Mouse (Mus musculus) megakaryocyte, embryonic 14.5 days (primary cell): ENCODE results near the gene Olfr484. TPM values are rescaled to one million over a fixed set of nuclear protein-coding genes. Genes with fewer than 3 reads are reported as not detected.
"Not testable (repeated sequence)": the region's sequence is repeated elsewhere in the genome, so short reads cannot be mapped to it uniquely, and the experiment has no call there.

Source experiments
- H3K27me3 ChIP-seq: replicated peaks from 2 replicates; pipeline ENCODE3; 2012; ENCODE audit warnings: inconsistent platforms
- H3K36me3 ChIP-seq: replicated peaks from 2 replicates; pipeline ENCODE3; 2012; ENCODE audit warnings: low read length, inconsistent platforms, mixed read lengths
- H3K4me1 ChIP-seq: 2 replicates; pipeline ENCODE4 v1.6.1; 2012; ENCODE audit warnings: inconsistent platforms
- H3K4me3 ChIP-seq: replicated peaks from 2 replicates; pipeline ENCODE3; 2012; ENCODE audit warnings: moderate library complexity, mild to moderate bottlenecking, inconsistent platforms
- H3K9me3 ChIP-seq: 2 replicates; pipeline ENCODE4 v1.6.1; 2012; ENCODE audit warnings: inconsistent platforms
- FLI1 ChIP-seq: IDR thresholded peaks from 2 replicates; pipeline ENCODE4 v1.6.1; 2012; ENCODE audit warnings: low read length, inconsistent platforms, mixed read lengths
- GATA1 ChIP-seq: IDR thresholded peaks from 3 replicates; pipeline ENCODE4 v1.6.1; 2012; ENCODE audit warnings: mixed read lengths, low read length, inconsistent platforms, borderline replicate concordance
- polyA plus RNA-seq: library from polyadenylated mRNA; stranded (reverse); fragments of >175 nt; gene quantifications from 2 replicates; pipeline ENCODE4 v1.2.3, GENCODE M21; 2012; ENCODE audit warnings: low replicate concordance; ENCODE audit not compliant: insufficient read depth

Olfr484 gene
- not detected in 2 replicates for polyA plus RNA-seq

DNA sequence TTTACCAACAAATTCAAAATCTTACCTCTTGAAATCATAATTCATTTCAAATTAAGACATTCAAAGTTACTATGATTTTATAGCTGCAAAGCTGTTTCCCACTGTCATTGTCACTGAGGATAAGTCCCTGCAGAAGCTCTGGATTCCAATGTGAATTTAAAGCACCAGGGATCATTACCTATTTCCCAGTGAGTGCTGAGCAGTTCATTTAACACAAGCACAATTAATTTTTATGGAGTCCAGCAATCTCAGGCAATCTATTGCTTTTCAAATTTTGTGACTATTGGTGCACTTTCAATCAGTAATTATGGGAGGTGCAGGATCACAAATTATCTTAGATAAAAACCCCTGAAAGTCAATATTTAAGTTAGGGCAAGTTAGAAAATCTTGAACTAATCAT is at the start of gene Olfr484:
Olfr484 (minus strand) TSS at position 101 of the 400 bp plus-strand sequence.
- Histone ChIP-seq H3K4me1 (no peaks in the 10 kb centered on the region), H3K36me3 (no peaks in the 10 kb centered on the region), H3K4me3 (no peak within 1 kb of the TSS), H3K27me3 (no peaks in the 10 kb centered on the region), H3K9me3 (no peaks in the 10 kb centered on the region)
- TF ChIP-seq GATA1 (no peak), FLI1 (no peak)

DNA sequence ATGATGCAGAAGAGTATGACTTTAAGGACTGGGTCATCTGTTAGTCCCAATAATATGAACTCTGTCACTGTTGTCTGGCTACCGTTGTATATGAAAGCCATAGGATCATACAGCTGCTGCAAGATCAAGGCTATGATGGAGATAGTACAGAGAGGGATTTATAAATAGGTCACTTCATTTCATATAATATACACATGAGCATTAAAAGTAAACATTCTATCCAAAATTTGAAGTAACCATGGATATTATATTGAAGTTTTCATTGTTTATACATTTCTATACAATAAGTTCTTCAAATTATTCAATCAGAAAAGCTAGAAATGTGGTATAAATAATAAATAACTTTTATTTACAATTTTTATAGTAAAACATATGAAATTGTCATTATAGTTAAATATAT is 45.4 kb upstream of the Olfr484 start, which contains the start of gene Olfr486:
Olfr486 (minus strand) TSS at position 101 of the 400 bp plus-strand sequence.
- H3K9me3 ChIP-seq, H3K4me3 ChIP-seq, H3K27me3 ChIP-seq, H3K4me1 ChIP-seq, H3K36me3 ChIP-seq: not testable (repeated sequence)

DNA sequence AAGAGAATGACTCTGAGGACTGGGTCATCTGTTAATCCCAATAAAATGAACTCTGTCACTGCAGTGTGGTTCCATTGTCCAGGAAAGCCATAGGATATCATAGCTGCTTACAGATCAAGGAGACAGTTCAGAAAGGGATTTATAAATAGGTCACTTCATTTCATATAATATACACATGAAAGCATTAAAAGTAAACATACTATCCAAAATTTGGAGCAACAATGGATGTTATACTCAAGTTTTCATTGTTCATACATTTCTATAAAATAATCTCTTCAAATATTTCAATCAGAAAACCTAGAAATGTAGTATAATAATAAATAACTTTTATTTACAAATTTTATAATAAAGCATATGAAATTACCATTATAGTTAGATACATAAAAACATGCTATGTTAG is 32.5 kb upstream of the Olfr484 start, which contains the start of gene Olfr485:
Olfr485 (minus strand) TSS at position 101 of the 400 bp plus-strand sequence.
- no peak for TF ChIP-seq GATA1
- TF ChIP-seq FLI1 = no peak
- no peak within 1 kb of the TSS for H3K4me3 ChIP-seq
- no peaks in the 10 kb centered on the region for H3K4me1 ChIP-seq
- H3K9me3 ChIP-seq = no peaks in the 10 kb centered on the region
- H3K27me3 ChIP-seq = no peaks in the 10 kb centered on the region
- no peaks in the 10 kb centered on the region for H3K36me3 ChIP-seq

DNA sequence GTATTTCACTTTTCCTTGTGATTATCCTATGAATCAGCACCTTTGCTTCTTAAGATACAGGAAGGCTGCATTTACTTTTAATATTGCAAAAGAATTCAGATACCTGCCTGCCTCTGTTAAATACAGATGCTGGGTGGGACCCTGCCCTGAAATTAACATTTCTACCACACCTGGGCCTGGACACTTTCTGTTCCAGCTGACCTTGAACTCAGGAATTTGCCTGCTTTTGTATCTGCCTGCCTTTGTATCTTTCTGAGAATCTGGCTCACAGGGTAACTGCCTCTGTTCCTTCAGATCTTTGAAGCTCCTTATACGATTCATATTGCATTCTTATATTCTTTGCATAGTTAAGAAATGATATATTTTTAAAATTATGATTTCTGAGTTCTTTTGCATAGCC is 5.8 kb downstream of the Olfr484 start:
- Histone ChIP-seq H3K4me3 (no peak overlapping the region), H3K27me3 (no peaks in the 10 kb centered on the region), H3K36me3 (no peaks in the 10 kb centered on the region), H3K4me1 (no peaks in the 10 kb centered on the region), H3K9me3 (no peaks in the 10 kb centered on the region; the same call in 1 of the 2 replicates)
- TF ChIP-seq GATA1 (no peak), FLI1 (no peak)

DNA sequence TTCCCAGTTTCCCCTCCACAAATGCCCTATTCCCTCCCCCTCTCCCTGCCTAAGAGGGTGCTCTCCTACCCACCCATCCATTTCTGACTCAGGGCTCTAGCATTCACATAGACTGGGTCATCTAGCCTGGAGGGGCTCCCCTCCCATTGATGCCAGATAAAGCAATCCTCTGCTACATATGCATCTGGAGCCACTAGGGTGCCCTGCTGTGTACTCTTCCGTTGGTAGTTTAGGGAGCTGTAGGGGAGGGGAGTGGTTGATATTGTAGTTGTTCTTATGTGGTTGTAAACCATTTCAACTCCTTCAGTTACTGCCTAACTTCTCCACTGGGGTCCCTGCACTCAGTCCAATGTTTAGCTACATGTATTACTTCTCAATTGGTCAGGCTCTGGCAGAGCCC is 6.6 kb downstream of the Olfr484 start:
- no peaks in the 10 kb centered on the region for H3K36me3 ChIP-seq
- H3K4me1 ChIP-seq = no peaks in the 10 kb centered on the region
- no peaks in the 10 kb centered on the region for H3K27me3 ChIP-seq
- no peak for TF ChIP-seq GATA1
- no peak for TF ChIP-seq FLI1
- no peaks in the 10 kb centered on the region; the same call in 1 of the 2 replicates for H3K9me3 ChIP-seq
- H3K4me3 ChIP-seq = no peak overlapping the region

DNA sequence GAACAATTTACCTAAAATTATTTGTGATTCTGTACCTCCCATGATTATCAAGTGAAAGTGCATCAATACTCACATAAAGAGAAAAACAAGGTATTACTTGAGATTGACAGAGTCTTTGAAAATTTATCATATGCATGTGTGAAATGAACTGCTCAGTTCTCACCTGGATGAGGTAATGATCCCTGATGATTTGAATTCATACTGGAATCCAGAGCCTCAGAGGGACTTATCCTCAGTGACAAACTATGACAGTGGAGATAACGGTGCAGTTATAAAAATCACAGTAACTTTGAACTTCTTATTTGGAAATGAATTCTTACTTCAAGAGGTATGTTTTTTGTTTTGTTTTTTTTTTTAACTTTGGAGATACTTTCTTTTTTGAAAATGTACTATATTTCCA is 26.7 kb downstream of the Olfr484 start, which contains the start of gene Olfr483:
Olfr483 (plus strand) TSS at position 301 of the 400 bp plus-strand sequence.
- Histone ChIP-seq H3K36me3 (no peaks in the 10 kb centered on the region), H3K9me3 (no peaks in the 10 kb centered on the region), H3K4me3 (no peak within 1 kb of the TSS), H3K4me1 (no peaks in the 10 kb centered on the region), H3K27me3 (no peaks in the 10 kb centered on the region)
- TF ChIP-seq FLI1 (no peak), GATA1 (no peak)

DNA sequence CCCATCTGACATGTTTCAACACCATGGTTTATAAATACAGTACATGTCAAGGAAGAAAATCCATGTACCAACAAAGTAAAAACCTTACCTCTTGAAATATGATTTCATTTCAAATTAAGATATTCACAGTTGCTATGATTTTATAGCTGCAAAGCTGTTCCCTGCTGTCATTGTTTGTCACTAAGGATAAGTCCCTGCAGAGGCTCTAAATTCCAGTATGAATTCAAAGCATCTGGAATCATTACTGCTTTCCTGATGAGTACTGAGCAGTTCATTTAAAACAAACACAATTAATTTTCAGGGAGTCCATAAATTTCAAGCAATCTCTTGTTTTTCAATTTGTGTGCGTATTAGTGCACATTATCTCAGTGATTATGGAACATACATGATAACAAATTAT is 29.8 kb downstream of the Olfr484 start, which contains the start of gene Olfr482:
Olfr482 (minus strand) TSS at position 101 of the 400 bp plus-strand sequence.
- no peak within 1 kb of the TSS for H3K4me3 ChIP-seq
- no peak for TF ChIP-seq GATA1
- no peak for TF ChIP-seq FLI1

DNA sequence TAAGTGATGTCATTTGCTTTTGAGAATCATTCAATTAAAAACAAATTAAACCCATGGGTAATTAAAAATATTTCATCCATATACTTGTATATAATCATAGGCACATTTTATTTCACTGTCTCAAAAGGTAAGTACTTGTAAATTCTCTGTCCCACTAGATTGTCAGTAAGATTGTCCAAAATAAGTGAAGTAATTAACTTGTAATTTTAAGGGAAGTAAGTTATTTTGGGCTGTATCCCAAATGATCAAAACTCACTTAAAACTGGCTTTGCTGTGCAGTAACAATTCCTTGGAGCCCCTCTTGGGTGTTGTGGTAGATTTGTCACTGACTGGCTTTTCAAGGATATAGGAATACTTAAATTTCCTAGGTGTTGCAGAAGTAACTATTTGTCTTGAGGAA is 47.7 kb downstream of the Olfr484 start, which contains the start of gene Olfr481:
Olfr481 (plus strand) TSS at position 301 of the 400 bp plus-strand sequence.
- Histone ChIP-seq H3K4me3 (no peak within 1 kb of the TSS), H3K36me3 (no peaks in the 10 kb centered on the region), H3K4me1 (no peaks in the 10 kb centered on the region), H3K27me3 (no peaks in the 10 kb centered on the region), H3K9me3 (peaks cover 7% of the 10 kb centered on the region; the same call in 1 of the 2 replicates)
- TF ChIP-seq GATA1 = no peak
- no peak for TF ChIP-seq FLI1

More for the DNA sequence above, 29.8 kb downstream of the Olfr484 start, which contains the start of gene Olfr482:
- no peaks in the 10 kb centered on the region for H3K36me3 ChIP-seq
- no peaks in the 10 kb centered on the region for H3K27me3 ChIP-seq
- no peaks in the 10 kb centered on the region for H3K9me3 ChIP-seq
- H3K4me1 ChIP-seq = no peaks in the 10 kb centered on the region

Other genes starting within 250 kb of the Olfr484 start
- gene Olfr472, start 229.5 kb downstream of the Olfr484 start, polyA plus RNA-seq = not detected in 2 replicates
- gene Olfr473, start 197.0 kb downstream of the Olfr484 start, polyA plus RNA-seq = 2.0 TPM in 1 of 2 replicates, not detected in the other
- gene Olfr474, start 172.8 kb downstream of the Olfr484 start, polyA plus RNA-seq = not detected in 2 replicates
- gene Olfr476, start 162.6 kb downstream of the Olfr484 start, polyA plus RNA-seq = not detected in 2 replicates
- gene Olfr477, start 140.8 kb downstream of the Olfr484 start, polyA plus RNA-seq = not detected in 2 replicates
- gene Olfr478, start 93.5 kb downstream of the Olfr484 start, polyA plus RNA-seq = not detected in 2 replicates
- gene Olfr479, start 76.8 kb downstream of the Olfr484 start, polyA plus RNA-seq = not detected in 2 replicates
- gene Olfr480, start 60.1 kb downstream of the Olfr484 start, polyA plus RNA-seq = not detected in 2 replicates
- gene Olfr481, start 47.6 kb downstream of the Olfr484 start, polyA plus RNA-seq = 0.02 TPM in 1 of 2 replicates, not detected in the other
- not detected in 2 replicates for gene Olfr482, start 29.9 kb downstream of the Olfr484 start, polyA plus RNA-seq
- not detected in 2 replicates for gene Olfr483, start 26.6 kb downstream of the Olfr484 start, polyA plus RNA-seq
- gene Olfr485, start 32.4 kb upstream of the Olfr484 start, polyA plus RNA-seq = not detected in 2 replicates
- not detected in 2 replicates for gene Olfr486, start 45.3 kb upstream of the Olfr484 start, polyA plus RNA-seq
- not detected in 2 replicates for gene Olfr487, start 87.2 kb upstream of the Olfr484 start, polyA plus RNA-seq
- gene Olfr488, start 130.9 kb upstream of the Olfr484 start, polyA plus RNA-seq = not detected in 2 replicates
- gene Olfr490, start 161.5 kb upstream of the Olfr484 start, polyA plus RNA-seq = not detected in 2 replicates
- gene Olfr491, start 186.0 kb upstream of the Olfr484 start, polyA plus RNA-seq = not detected in 2 replicates
- gene Olfr492, start 196.2 kb upstream of the Olfr484 start, polyA plus RNA-seq = not detected in 2 replicates
- gene Olfr493, start 219.5 kb upstream of the Olfr484 start, polyA plus RNA-seq = not detected in 2 replicates
- not detected in 2 replicates for gene Olfr494, start 237.9 kb upstream of the Olfr484 start, polyA plus RNA-seq